ENCODE assay signal across 24 mouse cellular contexts in the genomic region with DNA sequence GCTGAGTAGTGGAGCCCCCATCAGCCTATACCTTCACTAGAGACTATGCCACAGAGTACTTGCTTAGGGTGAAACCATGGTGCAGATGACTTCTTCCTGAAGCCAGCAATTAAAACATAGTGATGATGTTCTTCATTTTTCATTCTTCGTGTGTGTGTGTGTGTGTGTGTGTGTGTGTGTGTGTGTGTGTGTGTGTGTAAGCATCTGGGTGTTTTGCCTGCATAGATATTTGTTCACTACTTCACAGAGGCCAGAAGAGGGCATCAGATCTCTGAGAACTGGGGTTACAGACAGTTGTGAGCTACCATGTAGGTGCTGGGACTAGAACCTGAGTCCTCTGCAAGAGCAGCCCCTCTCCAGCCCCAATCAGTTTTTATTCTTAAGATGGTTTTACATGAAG.
"Had no signal": no experiment of that assay in that cellular context is flagged by ENCODE, and none has a peak within 500 bp of the region (broad histone marks: within the 10 kb centered on the region; RNA-seq: fewer than 3 reads in every experiment).

No protein-coding gene starts in this region.

- H3K9ac ChIP-seq: heart, embryonic 13.5 days; heart, embryonic 15.5 days; hindbrain, embryonic 13.5 days; hindbrain, embryonic 15.5 days; limb, embryonic 13.5 days; limb, embryonic 15.5 days; liver, embryonic 12.5 days; liver, embryonic 14.5 days had no signal

- H3K4me3 ChIP-seq: heart, adult 2 months; heart, embryonic 13.5 days; heart, embryonic 15.5 days; hindbrain, embryonic 13.5 days; hindbrain, embryonic 15.5 days; limb, embryonic 13.5 days; limb, embryonic 15.5 days; liver, embryonic 12.5 days had no signal

- H3K27me3 ChIP-seq: heart, embryonic 13.5 days; heart, embryonic 15.5 days; hindbrain, embryonic 13.5 days; hindbrain, embryonic 15.5 days; limb, embryonic 13.5 days; limb, embryonic 15.5 days; liver, embryonic 12.5 days had no signal

- DNase-seq: gastrocnemius, postnatal 14 days; gastrocnemius, postnatal 36 days; heart, adult 11 months; heart, adult 2 months; heart, postnatal 14 days; heart, postnatal 36 days; kidney, adult 11 months; kidney, adult 2 months; kidney, adult 9 months; kidney, postnatal 14 days; layer of hippocampus, adult 9-11 months; layer of hippocampus, postnatal 36 days; left cerebral cortex, postnatal 4 days had no signal

- H3K36me3 ChIP-seq: heart, embryonic 13.5 days; heart, embryonic 15.5 days; hindbrain, embryonic 13.5 days; hindbrain, embryonic 15.5 days; limb, embryonic 13.5 days; limb, embryonic 15.5 days; liver, embryonic 12.5 days had no signal

- H3K27ac ChIP-seq: heart, adult 2 months; heart, embryonic 13.5 days; heart, embryonic 15.5 days; hindbrain, embryonic 13.5 days; hindbrain, embryonic 15.5 days; hindbrain, postnatal 0 days; limb, embryonic 13.5 days; liver, embryonic 12.5 days; liver, embryonic 14.5 days had no signal

- H3K4me1 ChIP-seq: heart, embryonic 15.5 days; hindbrain, embryonic 13.5 days; hindbrain, embryonic 15.5 days; limb, embryonic 13.5 days; liver, embryonic 12.5 days had no signal

- H3K4me2 ChIP-seq: heart, embryonic 11.5 days; heart, embryonic 13.5 days; heart, embryonic 15.5 days; hindbrain, embryonic 13.5 days; hindbrain, embryonic 15.5 days; limb, embryonic 13.5 days; limb, embryonic 15.5 days; liver, embryonic 12.5 days had no signal

- ATAC-seq: hindbrain, postnatal 0 days; intestine, embryonic 16.5 days; liver, embryonic 12.5 days had no signal

- H3K9me3 ChIP-seq: heart, embryonic 13.5 days; heart, embryonic 15.5 days; hindbrain, embryonic 13.5 days; hindbrain, embryonic 15.5 days; limb, embryonic 13.5 days; limb, embryonic 15.5 days; liver, embryonic 12.5 days had no signal
